Mouse (Mus musculus) thymus, adult 2 months (tissue): ENCODE results near the gene Cks1b. TPM values are rescaled to one million over a fixed set of nuclear protein-coding genes. Genes with fewer than 3 reads are reported as not detected.
A peak's percentile ranks its signal among the peaks of the same experiment; 100 is the strongest.

Experiments used
- DNase-seq: peaks from one replicate; pipeline ENCODE4 v3.0.0; 2021
- H3K27ac ChIP-seq: fragments of 200-500 bp; 2 replicates; pipeline ENCODE4 v1.5.1; 2012; ENCODE audit warnings: low read length, control low read depth; ENCODE audit not compliant: control insufficient read depth, insufficient read depth
- H3K27me3 ChIP-seq: fragments of 200-500 bp; 2 replicates; pipeline ENCODE4 v1.6.1; 2012; ENCODE audit warnings: mild to moderate bottlenecking, low read length, moderate library complexity, mixed read lengths; ENCODE audit not compliant: control insufficient read depth, insufficient read depth
- H3K36me3 ChIP-seq: fragments of 200-500 bp; 2 replicates; pipeline ENCODE4 v1.6.1; 2012; ENCODE audit warnings: mild to moderate bottlenecking, low read length, moderate library complexity; ENCODE audit not compliant: control insufficient read depth, insufficient read depth
- H3K4me1 ChIP-seq: fragments of 200-500 bp; replicated peaks from 2 replicates; pipeline ENCODE4 v1.6.1; 2012; ENCODE audit warnings: low read length; ENCODE audit not compliant: control insufficient read depth, insufficient read depth
- H3K4me3 ChIP-seq: fragments of 200-500 bp; 2 replicates; pipeline ENCODE4 v1.5.1; 2012; ENCODE audit warnings: mild to moderate bottlenecking, low read length, control low read depth, moderate library complexity; ENCODE audit not compliant: control insufficient read depth, insufficient read depth
- CTCF ChIP-seq: fragments of 200-500 bp; IDR thresholded peaks from 2 replicates; pipeline ENCODE4 v1.5.1; 2012; ENCODE audit warnings: mild to moderate bottlenecking, control low read depth, low read length, moderate library complexity, borderline replicate concordance; ENCODE audit not compliant: control insufficient read depth, poor library complexity, insufficient read depth; ENCODE audit errors: extremely low read depth
- POLR2A ChIP-seq: fragments of 200-500 bp; IDR thresholded peaks from 2 replicates; pipeline ENCODE4 v1.6.1; 2012; ENCODE audit warnings: mild to moderate bottlenecking, low read length, control low read depth, moderate library complexity; ENCODE audit not compliant: control insufficient read depth, poor library complexity, insufficient read depth; ENCODE audit errors: extremely low read depth
- WGBS: fragments of 180-500 bp; shearing (Covaris S2); methylation state at CpG from one replicate; pipeline ENCODE4 v1.1.7; 2018; 5-methylcytosine and 5-hydroxymethylcytosine counted together
- polyA plus RNA-seq: library from polyadenylated mRNA; depleted of rRNA; stranded (reverse); fragments of >200 nt; gene quantifications from 2 replicates; pipeline ENCODE4 v1.2.3, GENCODE M21; 2012

Gene Cks1b
- polyA plus RNA-seq, 1 experiment = 104 TPM

DNA sequence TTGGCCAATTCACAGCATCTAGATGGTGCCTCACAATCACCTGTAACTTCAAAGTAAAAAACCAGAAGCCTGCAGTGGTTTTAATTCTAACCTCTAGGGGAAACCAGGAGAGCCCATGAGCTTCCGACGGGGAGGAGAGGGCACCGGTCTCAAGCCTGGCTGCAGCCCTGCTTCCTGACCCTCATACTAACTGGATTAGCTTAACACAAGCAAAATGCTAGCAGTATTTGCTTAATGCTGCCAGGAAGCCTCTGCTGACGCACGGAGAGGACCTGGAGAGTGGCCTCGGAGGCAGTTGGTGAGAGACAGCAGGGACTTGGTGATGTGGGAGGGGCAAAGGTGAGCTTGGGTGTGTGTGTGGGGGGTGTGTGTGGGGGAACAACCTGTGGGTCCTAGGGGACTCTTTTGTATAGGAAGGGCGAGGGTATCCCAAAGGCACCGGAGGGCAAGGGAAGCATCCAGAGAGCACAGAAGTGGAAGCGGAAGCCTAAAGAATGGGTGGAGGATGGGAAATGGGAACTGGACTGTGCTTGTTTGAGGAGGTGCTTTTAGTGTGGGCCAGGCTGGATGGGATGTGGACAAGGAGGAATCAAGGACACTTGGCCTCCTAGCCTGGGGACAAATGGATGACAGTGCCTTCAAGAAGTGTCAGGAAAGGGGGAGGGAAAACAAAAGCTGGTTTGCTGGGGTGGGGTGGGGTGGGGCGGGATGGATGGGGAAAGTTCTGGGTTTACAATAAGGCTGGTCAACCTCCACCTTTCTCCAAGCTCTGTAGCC lies 36.4 kb upstream of the Cks1b start, which contains the start of gene Pmvk:
Pmvk (plus strand) TSS at position 141 of the 777 bp plus-strand sequence.
- Histone ChIP-seq H3K4me3 (no peak within 1 kb of the TSS), H3K27me3 (no peaks in the 10 kb centered on the region), H3K36me3 (no peaks in the 10 kb centered on the region), H3K27ac (no peak within 1 kb of the TSS), H3K4me1 (peaks cover 36% of the 10 kb centered on the region)
- 73% methylated on average over 10 of the region's 10 CpGs for WGBS
- no peak for DNase-seq
- TF ChIP-seq POLR2A (no peak), CTCF (no peak)

DNA sequence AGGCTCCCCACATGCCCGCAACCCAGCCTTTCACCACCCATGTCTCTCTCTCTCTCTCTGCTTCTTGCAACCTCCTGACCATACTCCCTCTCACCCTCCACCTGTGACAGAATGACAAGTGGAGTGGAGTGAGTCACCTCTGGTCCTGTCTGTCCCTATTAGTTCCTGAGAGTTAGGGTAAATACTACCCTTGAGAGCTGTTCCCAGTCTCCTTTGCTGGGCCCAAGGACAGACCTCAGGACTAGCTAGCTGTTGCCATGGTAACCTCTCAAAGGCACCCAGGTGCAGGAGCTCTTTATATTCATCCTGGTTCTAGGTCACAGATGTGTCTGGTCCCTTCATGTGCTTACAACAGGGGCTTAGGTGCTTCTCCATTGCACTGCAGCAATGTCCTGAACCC lies 33.7 kb upstream of the Cks1b start:
- no peak overlapping the region for H3K4me3 ChIP-seq
- H3K36me3 ChIP-seq = no peaks in the 10 kb centered on the region
- no peaks in the 10 kb centered on the region for H3K27me3 ChIP-seq
- H3K27ac ChIP-seq = peak overlapping the region; percentile 95
- TF ChIP-seq CTCF (no peak), POLR2A (no peak)
- peaks cover 44% of the 10 kb centered on the region for H3K4me1 ChIP-seq
- 90% methylated on average over 1 of the region's 1 CpGs for WGBS
- DNase-seq = peak; percentile 51

DNA sequence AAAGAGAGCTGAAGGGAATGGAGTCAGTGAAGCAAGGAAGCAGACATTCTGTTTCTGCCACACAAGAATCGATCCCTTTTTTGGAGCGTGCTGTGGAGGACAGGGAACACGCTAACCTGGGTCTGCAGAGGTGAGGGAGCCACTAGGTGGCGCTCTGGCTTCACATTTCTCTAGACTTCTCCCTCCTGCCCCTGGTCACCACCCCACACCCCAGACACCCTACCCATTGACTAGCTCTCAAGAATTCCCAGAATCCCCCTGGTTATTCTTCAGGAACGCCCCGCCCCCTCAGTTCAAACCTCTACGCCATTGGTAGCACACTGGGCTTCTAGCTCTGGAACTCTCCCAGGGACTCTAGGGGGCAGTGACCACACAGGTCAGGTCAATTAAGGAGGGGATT lies 31.4 kb upstream of the Cks1b start:
- H3K27me3 ChIP-seq = no peaks in the 10 kb centered on the region
- peak; percentile 74 for DNase-seq
- peaks cover 38% of the 10 kb centered on the region for H3K4me1 ChIP-seq
- H3K36me3 ChIP-seq = peaks cover 9% of the 10 kb centered on the region
- H3K4me3 ChIP-seq = no peak overlapping the region
- WGBS = 23% methylated on average over 7 of the region's 7 CpGs
- TF ChIP-seq CTCF (peak; percentile 72; the same call in 1 of the 2 replicates), POLR2A (no peak)
- no peak overlapping the region for H3K27ac ChIP-seq

DNA sequence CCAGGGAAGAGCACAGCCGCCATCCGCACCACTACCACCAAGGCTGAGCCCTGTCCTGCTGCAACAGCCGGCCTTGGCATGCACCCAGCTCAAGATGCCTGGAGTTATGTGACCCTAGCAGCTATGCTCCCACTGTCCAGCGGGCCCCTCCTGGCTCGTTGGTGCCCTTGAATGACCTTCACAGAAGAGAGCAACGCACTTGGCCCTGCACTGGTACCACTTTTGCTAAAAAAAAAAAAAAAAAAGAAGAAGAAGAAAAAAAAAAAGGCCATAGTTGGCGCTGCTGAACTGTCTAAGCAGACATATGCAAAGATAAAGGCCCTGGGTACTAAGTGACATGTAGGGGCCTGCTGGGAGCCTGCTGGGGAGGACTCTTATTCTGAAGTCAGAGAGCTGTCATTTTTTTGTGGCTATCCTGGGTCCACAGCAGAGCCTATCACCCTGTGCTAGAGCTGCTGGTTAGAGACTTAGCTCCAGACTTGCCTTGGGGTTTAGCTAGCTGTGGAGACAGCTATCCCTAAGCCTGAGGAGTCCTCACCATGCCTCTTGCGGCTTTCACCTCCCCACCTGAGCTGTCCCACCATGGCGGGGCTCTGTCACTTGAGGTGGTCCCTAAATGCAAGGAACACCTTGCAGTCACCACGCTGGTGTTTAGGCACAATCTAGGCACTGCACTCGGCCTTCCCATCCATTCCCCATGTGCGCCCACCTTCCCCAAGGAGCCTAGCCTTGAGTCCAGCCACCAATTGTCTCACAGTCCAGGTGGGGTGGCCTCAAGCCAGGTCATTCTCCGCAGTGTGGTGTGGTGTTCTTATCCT lies 30.7 kb upstream of the Cks1b start:
- no peak for DNase-seq
- TF ChIP-seq POLR2A (no peak), CTCF (no peak)
- 53% methylated on average over 13 of the region's 13 CpGs for WGBS
- no peak overlapping the region for H3K4me3 ChIP-seq
- H3K36me3 ChIP-seq = peaks cover 9% of the 10 kb centered on the region
- no peaks in the 10 kb centered on the region for H3K27me3 ChIP-seq
- peaks cover 35% of the 10 kb centered on the region for H3K4me1 ChIP-seq
- no peak overlapping the region for H3K27ac ChIP-seq

DNA sequence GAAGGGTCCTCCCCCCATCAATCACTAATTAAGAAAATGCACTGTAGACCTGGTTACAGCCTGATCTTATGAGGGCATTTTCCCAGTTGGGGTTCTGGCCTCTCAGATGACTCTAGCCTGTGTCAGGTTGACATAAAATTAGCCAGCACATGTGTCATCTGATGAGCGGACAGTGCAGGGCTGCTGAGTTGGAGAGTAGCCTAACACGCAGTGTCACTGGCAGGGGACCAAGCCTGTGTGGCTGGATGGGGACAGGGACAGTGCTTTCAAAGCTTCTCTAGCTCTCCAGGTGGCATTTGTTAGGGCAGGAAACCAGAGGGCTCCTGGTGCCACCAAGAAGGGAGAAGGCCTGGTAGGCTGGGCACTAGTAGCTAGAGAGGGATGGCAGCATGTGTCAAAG lies 22.5 kb upstream of the Cks1b start:
- Histone ChIP-seq H3K36me3 (peaks cover 7% of the 10 kb centered on the region), H3K4me3 (no peak overlapping the region), H3K4me1 (peaks cover 13% of the 10 kb centered on the region), H3K27ac (no peak overlapping the region), H3K27me3 (no peaks in the 10 kb centered on the region)
- TF ChIP-seq CTCF (no peak), POLR2A (no peak)
- WGBS = 95% methylated on average over 2 of the region's 2 CpGs
- DNase-seq = no peak

DNA sequence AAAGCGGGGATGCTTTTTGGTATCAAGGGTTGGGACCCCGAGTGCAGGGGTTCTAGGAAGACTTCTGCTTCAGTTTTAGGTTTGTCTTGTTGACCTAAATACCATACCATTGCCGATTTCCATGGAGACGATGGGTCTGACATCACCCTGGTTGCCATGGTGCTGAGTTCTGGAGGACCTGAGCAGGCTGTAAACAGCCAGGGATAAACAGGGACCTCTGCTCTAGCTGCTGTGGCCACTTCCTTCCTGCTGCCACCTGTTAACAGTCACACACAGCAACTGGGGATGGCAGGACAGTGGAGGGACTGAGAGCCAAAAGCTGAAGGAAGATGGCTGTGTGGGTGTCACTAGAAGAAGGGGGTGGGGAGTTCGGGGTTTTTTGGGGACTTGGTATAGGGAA lies 19.1 kb upstream of the Cks1b start:
- DNase-seq = peak; percentile 28
- Histone ChIP-seq H3K27me3 (no peaks in the 10 kb centered on the region), H3K4me1 (peaks cover 13% of the 10 kb centered on the region), H3K27ac (peak overlapping the region; percentile 15; the same call in 1 of the 2 replicates), H3K36me3 (no peaks in the 10 kb centered on the region), H3K4me3 (peak overlapping the region; percentile 31)
- TF ChIP-seq CTCF (no peak), POLR2A (no peak)
- 6% methylated on average over 5 of the region's 5 CpGs for WGBS
